Mouse (Mus musculus): ENCODE data around the gene Gpr4.

DNA sequence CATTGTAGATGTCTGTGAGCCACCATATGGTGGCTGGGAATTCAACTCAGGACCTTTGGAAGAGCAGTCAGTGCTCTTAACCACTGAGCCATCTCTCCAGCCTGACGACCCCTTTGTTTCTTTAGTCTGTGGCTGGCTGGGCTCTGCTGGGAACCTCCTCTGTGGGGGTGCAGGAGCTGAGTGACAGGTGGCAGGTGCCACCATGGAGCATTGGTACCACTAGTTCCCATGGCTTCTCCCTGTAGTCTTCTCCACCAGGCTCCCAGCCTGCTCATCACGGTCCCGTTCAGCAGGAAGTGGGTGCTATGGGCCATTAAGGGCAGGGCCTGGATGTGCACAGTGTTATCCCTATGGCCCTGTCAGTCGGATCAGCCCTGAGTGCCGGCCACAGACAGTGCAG, 22.3 kb downstream of the Gpr4 start:
- TF ChIP-seq POLR2A (IDR thresholded peaks at IDR 0.05; ENCODE audit: low read depth, low read length) (no peak), CTCF (conservative IDR thresholded peaks at IDR 0.05 in 1 of 2, IDR thresholded peaks at IDR 0.05 in 1 of 2; ENCODE audit: low read depth in 2 of 2, low read length in 2 of 2) (no peak), EP300 (IDR thresholded peaks at IDR 0.05; ENCODE audit: low read length) (no peak), ZC3H11A (IDR thresholded peaks at IDR 0.05; ENCODE audit: low read depth, low read length) (no peak), MYC (IDR thresholded peaks at IDR 0.05; ENCODE audit: low read depth, low read length) (no peak), MAFK (IDR thresholded peaks at IDR 0.05; ENCODE audit: insufficient replicate concordance, low read length) (no peak), PAX5 (IDR thresholded peaks at IDR 0.05; ENCODE audit: low read length) (no peak), KAT2A (IDR thresholded peaks at IDR 0.05; ENCODE audit: insufficient replicate concordance, low read length) (no peak), ZMIZ1 (IDR thresholded peaks at IDR 0.05; ENCODE audit: low read depth, low read length) (no peak), ELF1 (IDR thresholded peaks at IDR 0.05; ENCODE audit: low read depth, low read length) (no peak), HCFC1 (IDR thresholded peaks at IDR 0.05; ENCODE audit: low read depth, low read length) (no peak), MEF2A (IDR thresholded peaks at IDR 0.05; ENCODE audit: borderline replicate concordance, low read depth, low read length) (no peak), TCF12 (IDR thresholded peaks at IDR 0.05; ENCODE audit: low read depth, low read length) (no peak), SMC3 (IDR thresholded peaks at IDR 0.05; ENCODE audit: low read depth, low read length) (no peak)

Measured in CH12.LX (cell line).